Mouse (Mus musculus) kidney, adult 18-20 months (tissue): ENCODE results near the gene Lama4.
A peak's percentile ranks its signal among the peaks of the same experiment; 100 is the strongest.

Experiments
- DNase-seq: peaks from one replicate; pipeline ENCODE4 v3.0.0; 2021

The Lama4 gene

GRCm38 (mm10) chr10:38965075-38965781 lies at the start of gene Lama4:
Lama4 (plus strand) TSS chr10:38965515.
- DNase-seq, result peak; percentile 48

GRCm38 (mm10) chr10:38916027-38916617 lies 49.2 kb upstream of the Lama4 start:
- DNase-seq, result no peak

- no peak for DNase-seq
Observed at GRCm38 (mm10) chr10:38928940-38929697, 36.2 kb upstream of the Lama4 start.

GRCm38 (mm10) chr10:38944701-38945100 lies 20.6 kb upstream of the Lama4 start:
- DNase-seq, result no peak

- no peak for DNase-seq
Observed at GRCm38 (mm10) chr10:38961920-38962319, 3.4 kb upstream of the Lama4 start.

- DNase-seq, result no peak
Observed at GRCm38 (mm10) chr10:38964719-38965074, 618 bp upstream of the Lama4 start.

GRCm38 (mm10) chr10:38965857-38966256 lies 542 bp downstream of the Lama4 start:
- peak; percentile 11 for DNase-seq

- DNase-seq, result no peak
Observed at GRCm38 (mm10) chr10:38966646-38967045, 1.3 kb downstream of the Lama4 start.

GRCm38 (mm10) chr10:38968326-38969072 lies 3.2 kb downstream of the Lama4 start:
- DNase-seq, result no peak

GRCm38 (mm10) chr10:38969543-38969942 lies 4.2 kb downstream of the Lama4 start:
- DNase-seq, result no peak

GRCm38 (mm10) chr10:38969975-38970374 lies 4.7 kb downstream of the Lama4 start:
- no peak for DNase-seq

GRCm38 (mm10) chr10:38972221-38972946 lies 7.1 kb downstream of the Lama4 start:
- DNase-seq, result no peak

GRCm38 (mm10) chr10:38973016-38973415 lies 7.7 kb downstream of the Lama4 start:
- no peak for DNase-seq

GRCm38 (mm10) chr10:38978195-38978594 lies 12.9 kb downstream of the Lama4 start:
- no peak for DNase-seq

- DNase-seq, result no peak
Observed at GRCm38 (mm10) chr10:38979699-38980098, 14.4 kb downstream of the Lama4 start.

- no peak for DNase-seq
Observed at GRCm38 (mm10) chr10:38980980-38981379, 15.7 kb downstream of the Lama4 start.

- DNase-seq, result no peak
Observed at GRCm38 (mm10) chr10:38984358-38985075, 19.2 kb downstream of the Lama4 start.

GRCm38 (mm10) chr10:38986053-38986452 lies 20.7 kb downstream of the Lama4 start:
- DNase-seq, result no peak

GRCm38 (mm10) chr10:38992827-38993226 lies 27.5 kb downstream of the Lama4 start:
- DNase-seq, result no peak

- no peak for DNase-seq
Observed at GRCm38 (mm10) chr10:38993632-38994424, 28.5 kb downstream of the Lama4 start.
